In genomic region chr16:43603591-43604141, GRCm38 (mm10) we compare ENCODE assay signal across 16 mouse cellular contexts.
DNase-seq lines count a peak whose midpoint lies in the region; ATAC-seq lines count a peak whose summit lies in the region.
"Had no signal": no experiment of that assay in that cellular context is flagged by ENCODE, and none has a peak within 500 bp of the region (broad histone marks: within the 10 kb centered on the region; RNA-seq: fewer than 3 reads in every experiment).

No protein-coding gene starts in this region.

- WGBS in forebrain, embryonic 13.5 days: 2% methylated on average over 9 of the region's 9 CpGs
- 3% methylated on average over 9 of the region's 9 CpGs for WGBS in limb, embryonic 12.5 days
- WGBS in neural tube, embryonic 13.5 days: 3% methylated on average over 9 of the region's 9 CpGs

- no peak overlapping the region for H3K4me3 ChIP-seq in forebrain, embryonic 13.5 days
- no peak overlapping the region for H3K4me3 ChIP-seq in limb, embryonic 12.5 days (replicated peaks)
- no peak overlapping the region for H3K4me3 ChIP-seq in neural tube, embryonic 13.5 days
- H3K4me3 ChIP-seq: erythroblast, embryonic 14.5 days; liver, embryonic 12.5 days had no signal

- peaks cover 28% of the 10 kb centered on the region for H3K4me1 ChIP-seq in forebrain, embryonic 13.5 days
- peaks cover 9% of the 10 kb centered on the region for H3K4me1 ChIP-seq in limb, embryonic 12.5 days (replicated peaks)
- H3K4me1 ChIP-seq in neural tube, embryonic 13.5 days (replicated peaks): peaks cover 26% of the 10 kb centered on the region
- H3K4me1 ChIP-seq: liver, embryonic 12.5 days had no signal

- H3K27ac ChIP-seq in forebrain, embryonic 13.5 days: peak overlapping the region; percentile 70
- no peak overlapping the region for H3K27ac ChIP-seq in limb, embryonic 12.5 days
- peak overlapping the region; percentile 72 for H3K27ac ChIP-seq in neural tube, embryonic 13.5 days (replicated peaks)
- H3K27ac ChIP-seq: liver, embryonic 12.5 days; macrophage had no signal

- ATAC-seq in forebrain, embryonic 13.5 days: peak; percentile 89
- ATAC-seq in limb, embryonic 12.5 days (ENCODE audit: insufficient number of reproducible peaks, insufficient read depth, low FRiP score, low TSS enrichment, low read depth): no peak
- peak; percentile 85 for ATAC-seq in neural tube, embryonic 13.5 days (ENCODE audit: low read depth)
- ATAC-seq: inflammation-experienced regulatory T-cells, adult 6 months; liver, embryonic 12.5 days had no signal

- H3K9ac ChIP-seq in forebrain, embryonic 13.5 days: no peak overlapping the region
- H3K9ac ChIP-seq in limb, embryonic 12.5 days (replicated peaks): no peak overlapping the region
- H3K9ac ChIP-seq in neural tube, embryonic 13.5 days: 0 out of 2 replicates have a peak overlapping the region, but pooled peaks have one; percentile 38
- H3K9ac ChIP-seq: liver, embryonic 12.5 days had no signal

- H3K36me3 ChIP-seq in forebrain, embryonic 13.5 days (ENCODE audit: poor library complexity, severe bottlenecking): peaks cover 50% of the 10 kb centered on the region
- no peaks in the 10 kb centered on the region for H3K36me3 ChIP-seq in limb, embryonic 12.5 days
- H3K36me3 ChIP-seq in neural tube, embryonic 13.5 days: peaks cover 32% of the 10 kb centered on the region
- H3K36me3 ChIP-seq: liver, embryonic 12.5 days had no signal

- H3K9me3 ChIP-seq in forebrain, embryonic 13.5 days (replicated peaks): peaks cover 10% of the 10 kb centered on the region; the same call in 1 of the 2 replicates
- no peaks in the 10 kb centered on the region; the same call in 1 of the 2 replicates for H3K9me3 ChIP-seq in limb, embryonic 12.5 days
- H3K9me3 ChIP-seq in neural tube, embryonic 13.5 days: 0 out of 2 replicates have a peak, but pooled peaks cover 3% of the 10 kb centered on the region
- H3K9me3 ChIP-seq: liver, embryonic 12.5 days had no signal

- peak overlapping the region; percentile 19; the same call in 1 of the 2 replicates for H3K4me2 ChIP-seq in forebrain, embryonic 13.5 days
- peak overlapping the region; percentile 27; the same call in 1 of the 2 replicates for H3K4me2 ChIP-seq in limb, embryonic 12.5 days
- H3K4me2 ChIP-seq in neural tube, embryonic 13.5 days: peak overlapping the region; percentile 25; the same call in 1 of the 2 replicates
- H3K4me2 ChIP-seq: liver, embryonic 12.5 days had no signal

- intact Hi-C loops in heart, postnatal 25 days (cut with DNase I): no loop called here

- no peaks in the 10 kb centered on the region for H3K27me3 ChIP-seq in forebrain, embryonic 13.5 days
- H3K27me3 ChIP-seq in limb, embryonic 12.5 days: no peaks in the 10 kb centered on the region; the same call in none of the 2 replicates
- no peaks in the 10 kb centered on the region for H3K27me3 ChIP-seq in neural tube, embryonic 13.5 days
- H3K27me3 ChIP-seq: liver, embryonic 12.5 days had no signal

- DNase-seq in embryo, embryonic 11 days: peak; percentile 77
- no peak for DNase-seq in adrenal gland, adult 18-20 months (ENCODE audit: low spot score in 2 of 2)
- DNase-seq in heart, postnatal 25 days (ENCODE audit: low spot score): no peak
- DNase-seq in right cerebral cortex, adult 2 months (ENCODE audit: low spot score in 2 of 2): no peak
- DNase-seq in B cell, adult 2 months: no peak
- DNase-seq: adrenal gland, postnatal 14 days; cerebellum, adult 11-12 months; layer of hippocampus, adult 9-11 months; thymus, postnatal 14 days had no signal
